Mouse (Mus musculus) kidney, embryonic 15.5 days (tissue): ENCODE data around the gene Pcca. TPM values are rescaled to one million over a fixed set of nuclear protein-coding genes. Genes with fewer than 3 reads are reported as not detected.

Experiments used
- ATAC-seq: fragments of 200-750 bp; cut with Nextera tagmentation; replicated peaks from 2 replicates; pipeline ENCODE4 v1.8.0; 2017; ENCODE audit warnings: moderate TSS enrichment; ENCODE audit not compliant: low FRiP score
- H3K27ac ChIP-seq: fragments of 300-500 bp; sonication (generic); 2 replicates; pipeline ENCODE4 v1.5.1; 2015; ENCODE audit warnings: mild to moderate bottlenecking, inconsistent platforms
- H3K27me3 ChIP-seq: fragments of 300-500 bp; sonication (generic); 2 replicates; pipeline ENCODE4 v1.6.1; 2015; ENCODE audit warnings: inconsistent platforms
- H3K36me3 ChIP-seq: fragments of 300-500 bp; sonication (generic); 2 replicates; pipeline ENCODE4 v1.6.1; 2015; ENCODE audit warnings: inconsistent platforms
- H3K4me1 ChIP-seq: fragments of 300-500 bp; sonication (generic); 2 replicates; pipeline ENCODE4 v1.6.1; 2015; ENCODE audit warnings: inconsistent platforms
- H3K4me2 ChIP-seq: fragments of 300-500 bp; sonication (generic); 2 replicates; pipeline ENCODE4 v1.6.1; 2015; ENCODE audit warnings: moderate library complexity, mild to moderate bottlenecking, inconsistent platforms
- H3K4me3 ChIP-seq: fragments of 300-500 bp; sonication (generic); replicated peaks from 2 replicates; pipeline ENCODE4 v1.5.1; 2015; ENCODE audit warnings: mild to moderate bottlenecking, inconsistent platforms
- H3K9ac ChIP-seq: fragments of 300-500 bp; sonication (generic); 2 replicates; pipeline ENCODE4 v1.6.1; 2015; ENCODE audit warnings: mild to moderate bottlenecking, inconsistent platforms
- H3K9me3 ChIP-seq: fragments of 300-500 bp; sonication (generic); replicated peaks from 2 replicates; pipeline ENCODE4 v1.6.1; 2016; ENCODE audit warnings: inconsistent platforms
- WGBS: fragments of 180-500 bp; shearing (Covaris S2); methylation state at CpG from one replicate; pipeline ENCODE4 v1.1.7; 2015; ENCODE audit warnings: mixed read lengths; 5-methylcytosine and 5-hydroxymethylcytosine counted together
- polyA plus RNA-seq: library from polyadenylated mRNA; unstranded; fragments of >200 nt; fragmentation: Nextera tagmentation; extraction: Ambion mirVana; gene quantifications from 2 replicates; pipeline ENCODE4 v1.2.1, GENCODE M21; 2015

Gene Pcca
- polyA plus RNA-seq, 1 experiment from 2014 or later = 23.9 TPM

DNA sequence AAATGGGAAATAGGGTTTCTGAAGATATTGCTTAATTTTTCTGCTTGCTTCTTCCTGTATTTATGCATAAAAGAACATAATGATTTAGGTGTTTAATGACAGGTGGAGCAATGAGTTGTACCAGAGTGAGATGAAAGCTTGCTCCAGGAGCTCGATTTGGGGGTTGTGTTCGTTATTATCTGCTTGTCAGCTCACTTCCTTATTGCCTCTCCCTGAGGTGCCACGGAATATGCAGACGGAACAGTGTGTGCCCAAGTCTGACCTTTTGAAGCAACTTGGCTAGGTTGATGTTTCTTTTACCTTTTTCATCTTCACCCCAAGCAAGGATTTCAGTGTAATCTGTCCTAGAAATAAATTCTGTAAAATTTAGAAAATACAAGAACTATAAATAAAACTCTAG lies 187.6 kb downstream of the Pcca start:
- Histone ChIP-seq H3K9ac (no peak overlapping the region), H3K4me3 (no peak overlapping the region), H3K36me3 (no peaks in the 10 kb centered on the region), H3K27ac (no peak overlapping the region), H3K9me3 (no peaks in the 10 kb centered on the region), H3K4me2 (no peak overlapping the region), H3K27me3 (no peaks in the 10 kb centered on the region), H3K4me1 (no peaks in the 10 kb centered on the region)
- 23% methylated on average over 4 of the region's 4 CpGs for WGBS
- ATAC-seq = no peak

DNA sequence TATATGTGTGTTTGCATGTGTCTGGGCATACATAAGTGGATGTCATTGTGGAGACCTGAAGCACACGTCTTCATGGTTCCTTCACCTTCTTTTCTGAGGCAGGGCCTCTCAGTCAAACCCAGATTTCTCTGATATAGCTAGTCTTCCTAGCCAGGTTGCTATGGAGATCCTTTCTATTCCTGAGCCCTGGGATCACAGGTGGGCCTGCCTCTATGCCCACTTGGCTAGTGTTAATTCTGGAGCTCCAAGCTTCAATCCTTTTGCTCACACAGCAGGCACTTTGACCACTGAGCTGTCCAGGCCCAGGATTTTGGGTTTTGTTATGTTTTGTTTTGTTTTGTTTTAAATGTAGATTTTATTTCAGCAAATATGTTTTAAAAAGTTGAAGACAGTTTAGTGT lies 192.3 kb downstream of the Pcca start:
- Histone ChIP-seq H3K36me3 (no peaks in the 10 kb centered on the region), H3K9me3 (no peaks in the 10 kb centered on the region), H3K4me1 (no peaks in the 10 kb centered on the region), H3K27me3 (no peaks in the 10 kb centered on the region), H3K27ac (no peak overlapping the region), H3K4me3 (no peak overlapping the region), H3K4me2 (no peak overlapping the region), H3K9ac (no peak overlapping the region)
- WGBS = 92% methylated on average over 1 of the region's 1 CpGs
- no peak for ATAC-seq

DNA sequence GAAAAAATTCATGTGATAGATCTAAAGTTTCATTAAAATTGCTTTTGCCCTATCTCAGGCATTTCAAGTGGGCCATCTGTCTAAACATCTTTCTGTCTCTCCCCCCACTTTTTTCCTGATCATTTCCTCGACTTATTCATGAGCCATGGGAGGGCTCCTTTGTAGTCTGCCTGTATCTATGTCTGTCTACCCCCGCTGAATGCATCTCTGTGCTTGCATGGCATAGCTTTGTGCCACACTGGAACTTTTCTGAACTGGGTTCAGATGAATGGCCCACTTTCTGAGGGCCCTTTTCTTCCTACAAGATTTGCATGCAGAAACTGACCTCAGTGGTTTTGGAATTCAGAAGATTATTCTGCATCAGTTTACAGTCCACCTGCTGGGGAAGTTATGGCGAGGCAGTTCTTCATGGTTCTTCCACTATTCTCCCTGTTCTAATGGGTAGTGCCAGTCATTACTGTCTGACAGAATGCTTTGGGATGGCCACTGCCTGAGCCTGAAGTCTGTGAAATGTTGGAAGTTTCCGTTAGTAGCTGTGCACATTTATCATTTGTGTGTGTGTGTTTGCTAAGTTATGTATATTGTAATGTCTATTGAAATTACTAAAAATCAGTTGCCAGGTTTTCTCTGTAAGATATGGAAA lies 195.4 kb downstream of the Pcca start:
- Histone ChIP-seq H3K36me3 (no peaks in the 10 kb centered on the region), H3K4me3 (no peak overlapping the region), H3K9me3 (no peaks in the 10 kb centered on the region), H3K27me3 (no peaks in the 10 kb centered on the region), H3K4me1 (no peaks in the 10 kb centered on the region), H3K9ac (no peak overlapping the region), H3K4me2 (no peak overlapping the region), H3K27ac (no peak overlapping the region)
- no peak for ATAC-seq
- 74% methylated on average over 4 of the region's 4 CpGs for WGBS

DNA sequence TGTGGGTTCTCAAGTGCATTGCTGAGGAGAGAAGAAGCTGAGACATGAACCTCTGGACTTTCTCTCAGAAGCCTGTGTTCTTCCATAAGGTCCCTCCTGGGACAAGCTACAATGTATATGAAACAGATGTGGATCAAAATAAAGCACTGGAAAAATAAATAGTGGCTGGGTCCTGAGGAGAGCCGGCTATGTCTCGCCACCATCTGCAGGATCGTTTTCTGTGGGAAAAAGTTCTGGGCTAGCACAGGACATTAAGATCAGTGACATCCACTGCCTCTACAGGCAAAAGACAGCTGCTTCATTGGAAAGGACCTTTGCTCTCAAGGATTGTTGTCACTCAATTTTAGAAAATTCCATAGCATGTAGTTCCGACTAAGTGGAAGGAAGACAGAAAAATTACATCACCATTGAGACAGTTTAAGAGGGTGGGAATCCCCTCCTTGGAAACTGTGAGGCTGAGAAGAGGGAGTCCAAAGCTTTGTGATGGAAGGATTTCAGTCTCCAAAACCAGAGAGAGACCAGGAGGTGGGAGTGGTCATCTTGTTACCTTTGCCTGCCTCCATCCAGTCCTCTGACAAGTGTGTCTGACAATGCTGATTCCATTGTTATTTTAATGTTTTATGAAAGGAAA lies 196.9 kb downstream of the Pcca start:
- Histone ChIP-seq H3K27ac (no peak overlapping the region), H3K4me2 (no peak overlapping the region), H3K36me3 (no peaks in the 10 kb centered on the region), H3K4me3 (no peak overlapping the region), H3K9me3 (no peaks in the 10 kb centered on the region), H3K27me3 (no peaks in the 10 kb centered on the region), H3K9ac (no peak overlapping the region), H3K4me1 (no peaks in the 10 kb centered on the region)
- no peak for ATAC-seq
- WGBS = 73% methylated on average over 4 of the region's 4 CpGs

DNA sequence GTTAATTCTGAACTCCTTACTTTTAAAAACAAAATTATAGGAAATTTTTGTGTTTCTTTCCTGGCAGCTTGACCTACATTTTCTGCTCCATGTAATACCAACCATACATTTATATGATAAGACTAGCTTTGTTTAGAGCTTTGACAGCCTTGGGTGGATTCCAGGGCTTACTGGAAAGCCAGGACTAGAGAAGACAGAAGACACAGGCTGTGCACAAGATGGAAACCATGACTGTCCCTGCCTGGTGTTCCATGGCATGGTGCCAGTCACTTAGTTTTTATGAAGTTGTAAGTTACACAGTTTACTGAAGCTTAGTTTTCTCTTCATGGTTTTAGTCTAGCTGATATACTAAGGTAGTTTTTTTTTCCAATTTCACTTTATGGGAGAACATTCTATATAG lies 202.7 kb downstream of the Pcca start:
- Histone ChIP-seq H3K4me2 (no peak overlapping the region), H3K9ac (no peak overlapping the region), H3K9me3 (no peaks in the 10 kb centered on the region), H3K27ac (no peak overlapping the region), H3K4me1 (no peaks in the 10 kb centered on the region), H3K36me3 (no peaks in the 10 kb centered on the region), H3K27me3 (no peaks in the 10 kb centered on the region), H3K4me3 (no peak overlapping the region)
- no peak for ATAC-seq

DNA sequence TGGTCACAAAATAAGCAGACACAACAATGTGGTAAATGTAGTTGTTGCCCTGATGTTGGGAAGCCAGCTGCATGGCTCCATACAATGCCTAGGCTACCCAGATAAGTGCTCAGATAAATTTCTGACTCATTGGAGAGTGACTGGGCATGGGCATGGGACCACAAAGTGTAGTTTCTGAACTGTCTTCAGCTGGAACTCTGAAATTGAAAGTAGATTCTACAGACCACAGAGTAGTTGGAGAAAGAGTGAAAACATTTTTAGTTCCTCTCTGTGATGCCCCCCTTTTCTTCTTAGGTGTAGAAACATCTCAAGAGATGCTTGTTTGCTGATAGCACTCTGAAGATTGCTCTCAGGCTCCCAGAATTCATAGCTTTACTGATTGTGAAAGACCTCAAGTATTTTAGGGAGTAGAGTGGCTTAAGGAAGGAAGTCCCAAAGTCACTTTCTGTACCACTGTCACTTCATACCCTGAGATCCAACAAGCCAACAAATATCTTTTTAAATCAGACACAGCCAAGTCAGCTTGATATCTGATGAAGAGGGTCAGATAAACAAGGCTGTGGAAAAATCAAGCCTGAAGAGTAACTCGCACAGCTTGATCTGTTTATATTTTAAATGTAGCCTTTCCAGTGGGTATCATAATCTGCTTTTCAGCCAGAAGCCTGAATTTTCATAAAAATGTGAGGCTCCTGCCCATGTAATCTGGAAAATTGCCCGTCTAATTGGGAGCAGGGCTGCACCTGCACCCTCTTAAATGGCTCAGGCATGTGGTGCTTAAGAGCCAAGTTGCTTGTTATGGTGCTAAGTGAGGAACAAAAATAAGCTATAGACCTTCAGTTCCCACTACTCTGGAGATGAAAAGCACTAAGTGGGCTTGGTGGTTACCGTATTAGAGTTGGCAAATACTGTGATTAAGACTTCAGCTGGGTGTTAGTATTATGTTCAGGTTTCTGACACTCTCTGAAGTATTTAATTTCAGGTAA lies 214.0 kb downstream of the Pcca start:
- Histone ChIP-seq H3K9me3 (no peaks in the 10 kb centered on the region), H3K4me3 (no peak overlapping the region), H3K9ac (no peak overlapping the region), H3K27ac (no peak overlapping the region), H3K36me3 (no peaks in the 10 kb centered on the region), H3K27me3 (no peaks in the 10 kb centered on the region), H3K4me1 (no peaks in the 10 kb centered on the region), H3K4me2 (no peak overlapping the region)
- no peak for ATAC-seq
- WGBS = 80% methylated on average over 3 of the region's 3 CpGs

DNA sequence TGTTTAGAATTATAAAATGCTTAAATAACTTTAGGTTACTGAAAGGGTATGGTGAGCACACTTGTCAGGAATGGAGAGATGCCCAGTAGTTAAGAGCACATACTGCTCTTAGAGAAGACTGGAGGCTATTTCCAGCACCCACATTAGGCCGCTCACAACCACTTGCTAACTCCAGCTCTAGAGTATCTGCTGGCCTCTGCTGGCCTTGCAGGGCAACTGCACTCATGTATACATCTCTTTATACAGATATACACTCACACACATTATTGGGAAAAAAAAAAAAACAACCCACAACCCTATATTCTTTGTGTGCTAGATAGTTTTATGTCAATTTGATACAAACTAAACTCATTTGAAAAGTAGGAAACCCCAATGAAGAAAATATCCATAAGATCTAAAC lies 217.4 kb downstream of the Pcca start:
- H3K4me3 ChIP-seq = no peak overlapping the region
- 89% methylated on average over 1 of the region's 1 CpGs for WGBS
- no peaks in the 10 kb centered on the region for H3K9me3 ChIP-seq
- H3K4me1 ChIP-seq = no peaks in the 10 kb centered on the region
- no peak for ATAC-seq
- no peak overlapping the region for H3K27ac ChIP-seq
- H3K36me3 ChIP-seq = no peaks in the 10 kb centered on the region
- H3K27me3 ChIP-seq = no peaks in the 10 kb centered on the region
- no peak overlapping the region for H3K9ac ChIP-seq
- H3K4me2 ChIP-seq = no peak overlapping the region

DNA sequence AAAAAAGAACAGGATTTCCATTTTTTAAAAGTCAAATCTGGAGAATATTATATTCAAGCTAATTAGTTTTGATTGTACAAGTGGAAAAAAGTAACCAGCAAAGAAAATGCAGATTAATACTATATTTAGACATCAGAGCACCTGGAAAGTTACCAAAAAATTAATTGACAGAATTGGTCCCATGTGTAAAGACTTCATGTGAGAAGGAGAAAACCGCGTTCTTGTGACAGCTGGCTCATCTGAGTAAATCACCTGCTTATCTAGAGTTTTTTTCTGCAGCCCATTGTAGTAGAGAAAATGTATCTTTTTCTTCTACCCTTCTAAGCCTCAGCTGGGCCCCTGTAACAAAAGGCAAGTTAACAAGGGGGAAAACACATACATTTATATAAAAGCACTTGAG lies 219.2 kb downstream of the Pcca start:
- Histone ChIP-seq H3K36me3 (no peaks in the 10 kb centered on the region), H3K4me3 (no peak overlapping the region), H3K9ac (no peak overlapping the region), H3K9me3 (no peaks in the 10 kb centered on the region), H3K27me3 (no peaks in the 10 kb centered on the region), H3K27ac (no peak overlapping the region), H3K4me2 (no peak overlapping the region), H3K4me1 (no peaks in the 10 kb centered on the region)
- ATAC-seq = no peak
- WGBS = 56% methylated on average over 2 of the region's 2 CpGs

DNA sequence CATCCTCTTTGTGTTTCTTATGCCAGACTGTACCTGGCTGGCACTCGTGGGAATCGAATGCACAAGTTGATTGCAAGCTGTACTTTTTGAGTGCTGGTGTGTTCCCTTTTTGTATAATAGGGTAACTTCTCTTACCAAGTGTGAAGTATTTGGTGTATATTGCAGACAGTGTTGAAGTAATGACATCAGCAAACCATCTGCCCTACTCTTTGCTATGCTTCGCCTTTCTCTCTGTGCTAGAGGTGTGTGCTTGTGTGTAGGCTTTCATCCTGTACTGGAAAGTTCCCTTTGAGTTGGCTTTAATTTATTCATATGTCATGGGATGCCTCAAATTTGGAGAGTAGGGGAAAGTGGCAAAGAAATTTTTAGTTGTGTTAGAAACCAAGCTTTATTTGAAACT lies 220.2 kb downstream of the Pcca start:
- no peak overlapping the region for H3K9ac ChIP-seq
- H3K4me1 ChIP-seq = no peaks in the 10 kb centered on the region
- WGBS = 91% methylated on average over 3 of the region's 3 CpGs
- no peaks in the 10 kb centered on the region for H3K36me3 ChIP-seq
- no peak for ATAC-seq
- H3K27ac ChIP-seq = no peak overlapping the region
- H3K4me3 ChIP-seq = no peak overlapping the region
- no peaks in the 10 kb centered on the region for H3K27me3 ChIP-seq
- no peaks in the 10 kb centered on the region for H3K9me3 ChIP-seq
- H3K4me2 ChIP-seq = no peak overlapping the region

DNA sequence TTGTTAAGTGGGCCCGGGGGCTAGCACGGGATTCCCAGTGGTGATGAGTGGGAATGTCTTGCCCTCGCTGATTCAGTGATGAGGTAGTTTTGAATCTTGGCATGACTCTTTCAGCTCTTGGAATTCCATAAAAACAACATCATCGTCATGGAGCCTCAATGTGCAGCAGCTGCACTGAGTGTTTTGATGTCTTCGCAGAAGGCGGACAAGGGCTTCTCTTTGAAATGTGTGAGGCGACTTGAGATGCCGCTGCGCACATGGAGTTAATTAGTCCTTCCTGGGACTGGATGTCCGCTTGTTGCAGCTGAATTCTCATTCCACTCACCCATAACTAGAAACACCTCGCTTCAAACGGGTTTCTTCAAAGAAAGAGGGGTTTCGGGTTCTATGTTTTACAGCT lies 221.4 kb downstream of the Pcca start:
- H3K27me3 ChIP-seq = no peaks in the 10 kb centered on the region
- no peaks in the 10 kb centered on the region for H3K9me3 ChIP-seq
- H3K4me3 ChIP-seq = no peak overlapping the region
- H3K27ac ChIP-seq = no peak overlapping the region
- no peak overlapping the region for H3K4me2 ChIP-seq
- no peaks in the 10 kb centered on the region for H3K4me1 ChIP-seq
- WGBS = 54% methylated on average over 13 of the region's 13 CpGs
- H3K9ac ChIP-seq = no peak overlapping the region
- no peaks in the 10 kb centered on the region for H3K36me3 ChIP-seq
- ATAC-seq = no peak

DNA sequence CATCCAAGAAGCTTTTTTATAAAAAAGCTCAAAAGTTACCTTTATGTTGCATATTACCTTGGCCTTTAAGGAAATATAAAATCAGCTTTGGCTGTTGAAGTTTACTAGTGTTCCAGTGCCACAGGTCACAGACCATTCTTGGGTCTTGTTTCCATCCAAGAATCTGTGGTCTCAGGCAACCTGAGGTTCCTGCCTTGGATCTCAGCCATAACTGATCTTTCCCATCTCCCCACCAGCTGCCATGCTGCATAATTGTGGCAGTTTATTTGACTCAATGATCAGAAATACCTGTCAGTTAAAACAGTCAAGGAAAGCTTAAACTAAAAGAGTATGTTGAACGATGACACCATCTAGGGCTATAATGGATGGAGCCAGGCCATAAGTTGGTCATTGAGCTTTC lies 222.5 kb downstream of the Pcca start:
- no peak for ATAC-seq
- 95% methylated on average over 1 of the region's 1 CpGs for WGBS
- Histone ChIP-seq H3K9ac (no peak overlapping the region), H3K4me1 (no peaks in the 10 kb centered on the region), H3K9me3 (no peaks in the 10 kb centered on the region), H3K27me3 (no peaks in the 10 kb centered on the region), H3K4me3 (no peak overlapping the region), H3K36me3 (no peaks in the 10 kb centered on the region), H3K4me2 (no peak overlapping the region), H3K27ac (no peak overlapping the region)

DNA sequence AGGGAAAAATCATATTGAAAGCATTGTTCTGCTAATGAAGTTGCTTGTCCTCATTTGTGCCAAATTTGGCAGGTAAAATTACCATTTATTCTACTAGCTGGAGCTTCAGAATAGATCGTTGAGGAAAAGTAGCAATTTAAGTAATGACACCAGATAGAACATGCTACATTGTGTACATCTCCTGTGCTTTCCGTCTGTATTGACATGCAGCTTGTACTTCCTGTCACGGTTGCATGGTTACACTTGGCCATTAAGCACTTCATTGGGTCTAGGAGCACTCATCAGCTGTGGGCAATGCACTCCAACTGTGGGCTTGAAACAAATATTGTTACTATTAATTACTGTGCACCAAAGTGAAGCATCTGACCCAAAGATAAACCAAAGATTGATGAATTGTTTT lies 225.8 kb downstream of the Pcca start:
- H3K9ac ChIP-seq = no peak overlapping the region
- 63% methylated on average over 3 of the region's 3 CpGs for WGBS
- no peak overlapping the region for H3K4me2 ChIP-seq
- H3K4me1 ChIP-seq = no peaks in the 10 kb centered on the region
- ATAC-seq = no peak
- H3K9me3 ChIP-seq = no peaks in the 10 kb centered on the region
- H3K27me3 ChIP-seq = no peaks in the 10 kb centered on the region
- no peaks in the 10 kb centered on the region for H3K36me3 ChIP-seq
- H3K27ac ChIP-seq = no peak overlapping the region
- no peak overlapping the region for H3K4me3 ChIP-seq
